Mouse (Mus musculus): ENCODE measurements around the gene Vmn1r36. TPM values are rescaled to one million over a fixed set of nuclear protein-coding genes. Genes with fewer than 3 reads are reported as not detected.
A peak's percentile ranks its signal among the peaks of the same experiment; 100 is the strongest.
"Not testable (repeated sequence)": the region's sequence is repeated elsewhere in the genome, so short reads cannot be mapped to it uniquely, and the experiment has no call there.

The Vmn1r36 gene
- polyA plus RNA-seq (2015; fragmentation: Nextera tagmentation; extraction: Ambion mirVana) = not detected in 2 replicates

GRCm38 (mm10) chr6:66719068-66719467 is at the start of gene Vmn1r36:
TSS of gene Vmn1r36 (minus strand) at chr6:66719168.
- not testable (repeated sequence) for H3K4me1 ChIP-seq (replicated peaks)

GRCm38 (mm10) chr6:66729082-66729481 is 10.1 kb upstream of the Vmn1r36 start, which contains the start of gene Vmn1r37:
TSS of gene Vmn1r37 (plus strand) at chr6:66729382.
- H3K4me1 ChIP-seq (replicated peaks); H3K9me3 ChIP-seq (replicated peaks); DNase-seq: not testable (repeated sequence)

More at GRCm38 (mm10) chr6:66719068-66719467, at the start of gene Vmn1r36:
- H3K27ac ChIP-seq; DNase-seq; H3K4me3 ChIP-seq (replicated peaks); H3K27me3 ChIP-seq; H3K9me3 ChIP-seq (replicated peaks); H3K36me3 ChIP-seq; H3K9ac ChIP-seq; H3K4me2 ChIP-seq; ATAC-seq (ENCODE audit: low read depth): not testable (repeated sequence)
- WGBS (ENCODE audit: insufficient replicate concordance) = 43% methylated on average over 2 of the region's 2 CpGs

GRCm38 (mm10) chr6:66713854-66714253 is 5.1 kb downstream of the Vmn1r36 start:
- Histone ChIP-seq H3K9ac (no peak overlapping the region), H3K36me3 (no peaks in the 10 kb centered on the region), H3K27me3 (no peaks in the 10 kb centered on the region), H3K4me3 (replicated peaks) (no peak overlapping the region), H3K27ac (no peak overlapping the region), H3K4me1 (replicated peaks) (no peaks in the 10 kb centered on the region), H3K4me2 (no peak overlapping the region), H3K9me3 (replicated peaks) (no peaks in the 10 kb centered on the region)
- DNase-seq = no peak
- WGBS (ENCODE audit: insufficient replicate concordance) = 25% methylated on average over 3 of the region's 3 CpGs
- peak; percentile 60 for ATAC-seq (ENCODE audit: low read depth)

More at GRCm38 (mm10) chr6:66729082-66729481, 10.1 kb upstream of the Vmn1r36 start, which contains the start of gene Vmn1r37:
- H3K27ac ChIP-seq; H3K9ac ChIP-seq; H3K36me3 ChIP-seq; ATAC-seq (ENCODE audit: low read depth); H3K4me2 ChIP-seq; H3K4me3 ChIP-seq (replicated peaks); H3K27me3 ChIP-seq: not testable (repeated sequence)

GRCm38 (mm10) chr6:66708901-66709300 is 10.1 kb downstream of the Vmn1r36 start:
- ATAC-seq (ENCODE audit: low read depth) (no peak), DNase-seq (no peak)
- no peak overlapping the region for H3K4me3 ChIP-seq (replicated peaks)
- no peaks in the 10 kb centered on the region for H3K36me3 ChIP-seq
- H3K27ac ChIP-seq = no peak overlapping the region
- H3K27me3 ChIP-seq = no peaks in the 10 kb centered on the region
- no peak overlapping the region for H3K4me2 ChIP-seq
- H3K9me3 ChIP-seq (replicated peaks) = no peaks in the 10 kb centered on the region
- H3K4me1 ChIP-seq (replicated peaks) = no peaks in the 10 kb centered on the region
- no peak overlapping the region for H3K9ac ChIP-seq

GRCm38 (mm10) chr6:66685806-66686205 is 33.2 kb downstream of the Vmn1r36 start, which contains the start of gene Vmn1r35:
TSS of gene Vmn1r35 (minus strand) at chr6:66685906.
- Histone ChIP-seq H3K9ac (no peak within 1 kb of the TSS), H3K4me3 (replicated peaks) (no peak within 1 kb of the TSS), H3K27ac (no peak within 1 kb of the TSS), H3K27me3 (no peaks in the 10 kb centered on the region), H3K9me3 (replicated peaks) (no peaks in the 10 kb centered on the region), H3K4me1 (replicated peaks) (no peaks in the 10 kb centered on the region), H3K4me2 (no peak within 1 kb of the TSS), H3K36me3 (no peaks in the 10 kb centered on the region)
- WGBS (ENCODE audit: insufficient replicate concordance) = 60% methylated on average over 3 of the region's 3 CpGs
- DNase-seq (no peak), ATAC-seq (ENCODE audit: low read depth) (no peak)

Other genes starting within 250 kb of the Vmn1r36 start
- gene Mad2l1, start 183.8 kb downstream of the Vmn1r36 start, polyA plus RNA-seq (2015; fragmentation: Nextera tagmentation; extraction: Ambion mirVana) = 92.1 and 108 TPM in 2 replicates
- gene Vmn1r32, start 159.1 kb downstream of the Vmn1r36 start, polyA plus RNA-seq (2015; fragmentation: Nextera tagmentation; extraction: Ambion mirVana) = 0.05 and 0.06 TPM in 2 replicates
- gene Vmn1r33, start 100.9 kb downstream of the Vmn1r36 start, polyA plus RNA-seq (2015; fragmentation: Nextera tagmentation; extraction: Ambion mirVana) = not detected in 2 replicates
- gene Vmn1r34, start 75.3 kb downstream of the Vmn1r36 start, polyA plus RNA-seq (2015; fragmentation: Nextera tagmentation; extraction: Ambion mirVana) = not detected in 2 replicates
- not detected in 2 replicates for gene Vmn1r35, start 33.3 kb downstream of the Vmn1r36 start, polyA plus RNA-seq (2015; fragmentation: Nextera tagmentation; extraction: Ambion mirVana)
- not detected in 2 replicates for gene Vmn1r37, start 10.2 kb upstream of the Vmn1r36 start, polyA plus RNA-seq (2015; fragmentation: Nextera tagmentation; extraction: Ambion mirVana)
- not detected in 2 replicates for gene Vmn1r38, start 63.5 kb upstream of the Vmn1r36 start, polyA plus RNA-seq (2015; fragmentation: Nextera tagmentation; extraction: Ambion mirVana)
- not detected in 2 replicates for gene Vmn1r39, start 91.4 kb upstream of the Vmn1r36 start, polyA plus RNA-seq (2015; fragmentation: Nextera tagmentation; extraction: Ambion mirVana)
- 26.4 and 31.9 TPM in 2 replicates for gene Gng12, start 177.2 kb upstream of the Vmn1r36 start, polyA plus RNA-seq (2015; fragmentation: Nextera tagmentation; extraction: Ambion mirVana)